Mouse (Mus musculus): ENCODE measurements around the gene S100a1.
A peak's percentile ranks its signal among the peaks of the same experiment; 100 is the strongest.

S100a1 gene

GRCm38 (mm10) chr3:90465686-90466310 is 48.4 kb downstream of the S100a1 start, which contains the start of gene Npr1:
Gene Npr1 (minus strand): TSS chr3:90465866.
- peak; percentile 29 for DNase-seq (ENCODE audit: inconsistent ontology term)

GRCm38 (mm10) chr3:90465081-90465685 is 49.0 kb downstream of the S100a1 start:
- DNase-seq (ENCODE audit: inconsistent ontology term) = peak; percentile 36

- no peak for DNase-seq (ENCODE audit: inconsistent ontology term)
These were observed 49.6 kb downstream of the S100a1 start for GRCm38 (mm10) chr3:90464552-90465080.

GRCm38 (mm10) chr3:90462579-90462978 is 51.6 kb downstream of the S100a1 start:
- DNase-seq (ENCODE audit: inconsistent ontology term) = no peak

GRCm38 (mm10) chr3:90461935-90462334 is 52.3 kb downstream of the S100a1 start:
- no peak for DNase-seq (ENCODE audit: inconsistent ontology term)
